Mouse (Mus musculus): Measurements from ENCODE around the gene Ces2h. TPM values are rescaled to one million over a fixed set of nuclear protein-coding genes. Genes with fewer than 3 reads are reported as not detected.

Gene Ces2h
- total RNA-seq, 2 experiments from 2014 or later: not detected

Other genes starting within 250 kb of the Ces2h start
- not detected in 2 replicates for gene Ces2b, start 169.3 kb upstream of the Ces2h start, total RNA-seq (2015)
- gene Ces2b, start 169.3 kb upstream of the Ces2h start, total RNA-seq (2017): not detected in 2 replicates
- not detected in 2 replicates for gene Ces2c, start 153.8 kb upstream of the Ces2h start, total RNA-seq (2015)
- not detected in 2 replicates for gene Ces2c, start 153.8 kb upstream of the Ces2h start, total RNA-seq (2017)
- not detected in 2 replicates for gene Ces2e, start 74.6 kb upstream of the Ces2h start, total RNA-seq (2015)
- not detected in 2 replicates for gene Ces2e, start 74.6 kb upstream of the Ces2h start, total RNA-seq (2017)
- not detected in 2 replicates for gene Ces2f, start 53.5 kb upstream of the Ces2h start, total RNA-seq (2015)
- gene Ces2f, start 53.5 kb upstream of the Ces2h start, total RNA-seq (2017): not detected in 2 replicates
- gene Ces2g, start 39.1 kb upstream of the Ces2h start, total RNA-seq (2015): 2.8 and 5.9 TPM in 2 replicates
- 1.2 and 1.7 TPM in 2 replicates for gene Ces2g, start 39.1 kb upstream of the Ces2h start, total RNA-seq (2017)
- not detected in 2 replicates for gene Ces3a, start 47.7 kb downstream of the Ces2h start, total RNA-seq (2015)
- not detected in 2 replicates for gene Ces3a, start 47.7 kb downstream of the Ces2h start, total RNA-seq (2017)
- not detected in 2 replicates for gene Ces3b, start 82.9 kb downstream of the Ces2h start, total RNA-seq (2015)
- gene Ces3b, start 82.9 kb downstream of the Ces2h start, total RNA-seq (2017): not detected in 2 replicates
- gene Ces4a, start 130.9 kb downstream of the Ces2h start, total RNA-seq (2015): not detected in 2 replicates
- not detected in 2 replicates for gene Ces4a, start 130.9 kb downstream of the Ces2h start, total RNA-seq (2017)
- 178 and 200 TPM in 2 replicates for gene Cbfb, start 169.8 kb downstream of the Ces2h start, total RNA-seq (2015)
- gene Cbfb, start 169.8 kb downstream of the Ces2h start, total RNA-seq (2017): 204 and 207 TPM in 2 replicates
- 26.7 and 27.4 TPM in 2 replicates for gene D230025D16Rik, start 224.3 kb downstream of the Ces2h start, total RNA-seq (2015)
- 22.5 and 27.8 TPM in 2 replicates for gene D230025D16Rik, start 224.3 kb downstream of the Ces2h start, total RNA-seq (2017)